ENCODE assay signal across 25 mouse cellular contexts in the genomic region with DNA sequence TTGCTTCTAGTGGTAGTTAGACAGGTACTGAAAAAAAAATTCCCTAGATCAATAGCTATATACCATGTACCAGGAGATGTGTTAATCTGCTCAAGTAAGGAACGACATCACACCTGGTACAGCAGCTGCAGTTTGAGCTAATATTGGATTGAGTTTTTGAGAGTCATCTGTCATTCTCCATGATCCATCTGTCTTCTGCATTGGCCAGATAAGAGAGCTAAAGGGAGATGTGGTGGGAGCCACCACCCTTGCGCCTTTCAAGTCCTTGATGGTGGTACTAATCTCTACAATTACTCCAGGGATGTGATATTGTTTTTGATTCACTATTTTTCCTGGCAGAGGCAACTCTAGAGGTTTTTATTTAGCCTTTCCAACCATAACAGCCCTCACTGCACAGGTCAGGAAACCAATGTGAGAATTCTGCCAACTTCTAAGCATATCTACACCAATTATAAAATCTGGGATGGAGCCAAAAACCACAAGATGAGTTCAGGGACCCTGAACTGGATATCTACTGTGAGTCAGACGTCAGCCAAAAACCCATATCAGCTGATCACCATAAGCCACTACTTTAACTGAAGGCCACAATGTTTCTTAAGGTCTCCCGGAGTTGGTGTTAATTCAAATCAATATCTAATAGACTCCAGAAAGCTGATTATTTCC. TPM values are rescaled to one million over a fixed set of nuclear protein-coding genes. Genes with fewer than 3 reads are reported as not detected.
DNase-seq lines count a peak whose midpoint lies in the region; ATAC-seq and TF ChIP-seq lines count a peak whose summit lies in the region.
"Had no signal": no experiment of that assay in that cellular context is flagged by ENCODE, and none has a peak within 500 bp of the region (broad histone marks: within the 10 kb centered on the region; RNA-seq: fewer than 3 reads in every experiment).

No protein-coding gene starts in this region.

- H3K79me2 ChIP-seq in myocyte (ENCODE audit: control insufficient read depth, insufficient read depth): no peaks in the 10 kb centered on the region

- ATAC-seq in Patski: peak; percentile 46
- ATAC-seq in liver, embryonic 12.5 days: peak; percentile 63
- no peak for ATAC-seq in hindbrain, embryonic 14.5 days (ENCODE audit: low FRiP score)
- ATAC-seq: activated CD4-positive, CD25-positive, alpha-beta regulatory T cell, adult 4 months; CD4-positive, CD25-positive, alpha-beta regulatory T cell, adult 4 months; hindbrain, embryonic 16.5 days had no signal

- WGBS in liver, embryonic 12.5 days (ENCODE audit: insufficient replicate concordance): 20% methylated on average over 4 of the region's 4 CpGs
- WGBS in hindbrain, embryonic 14.5 days: 84% methylated on average over 4 of the region's 4 CpGs

- no peak for TF ChIP-seq CTCF in Patski (IDR thresholded peaks at IDR 0.05)

- no peaks in the 10 kb centered on the region for H3K9me3 ChIP-seq in liver, embryonic 12.5 days (replicated peaks)
- no peaks in the 10 kb centered on the region for H3K9me3 ChIP-seq in hindbrain, embryonic 14.5 days (ENCODE audit: control insufficient read depth, low read length)
- H3K9me3 ChIP-seq: limb, embryonic 12.5 days; megakaryocyte, embryonic 14.5 days had no signal

- H3K27me3 ChIP-seq in Patski: no peaks in the 10 kb centered on the region
- peaks cover 12% of the 10 kb centered on the region; the same call in 1 of the 2 replicates for H3K27me3 ChIP-seq in liver, embryonic 12.5 days (replicated peaks)
- H3K27me3 ChIP-seq in myocyte (ENCODE audit: control insufficient read depth, insufficient read depth, insufficient read length): peaks cover 4% of the 10 kb centered on the region
- no peaks in the 10 kb centered on the region for H3K27me3 ChIP-seq in hindbrain, embryonic 14.5 days (ENCODE audit: control insufficient read depth, insufficient read depth, low read length)
- H3K27me3 ChIP-seq: limb, embryonic 12.5 days had no signal

- H3K4me1 ChIP-seq in liver, embryonic 12.5 days: peaks cover 17% of the 10 kb centered on the region
- no peaks in the 10 kb centered on the region for H3K4me1 ChIP-seq in hindbrain, embryonic 14.5 days (replicated peaks; ENCODE audit: control insufficient read depth, insufficient read depth, low read length)
- H3K4me1 ChIP-seq: limb, embryonic 12.5 days; megakaryocyte, embryonic 14.5 days had no signal

- H3K27ac ChIP-seq in liver, embryonic 12.5 days: no peak overlapping the region
- no peak overlapping the region for H3K27ac ChIP-seq in hindbrain, embryonic 14.5 days
- H3K27ac ChIP-seq: limb, embryonic 12.5 days had no signal

- DNase-seq in spleen, adult 12 weeks (ENCODE audit: low spot score): peak; percentile 0
- no peak for DNase-seq in spleen, adult 18-20 months
- peak; percentile 77 for DNase-seq in Patski (ENCODE audit: low read depth, low spot score)
- no peak for DNase-seq in hindbrain, embryonic 14.5 days (ENCODE audit: low spot score)
- no peak for DNase-seq in frontal cortex, postnatal 36 days (ENCODE audit: low spot score in 2 of 2)
- no peak for DNase-seq in kidney, adult 8-10 months
- DNase-seq: cerebellum, postnatal 10 days; gastrocnemius, postnatal 10 days; heart, postnatal 10 days; kidney, adult 11 months; kidney, postnatal 10 days; right cerebral cortex, adult 18-20 months had no signal

- CTCF ChIA-PET in Patski (lab: Charles Lee): interaction anchor here (0.8 to 1.5 kb wide), 8 partner anchors 10 to 268 kb away, joined by 3 to 7 read pairs (median 3); no protein-coding TSS in a partner anchor

- no peak overlapping the region for H3K4me2 ChIP-seq in liver, embryonic 12.5 days
- no peak overlapping the region for H3K4me2 ChIP-seq in myocyte (ENCODE audit: low read depth)
- H3K4me2 ChIP-seq in hindbrain, embryonic 14.5 days (replicated peaks): no peak overlapping the region
- H3K4me2 ChIP-seq: limb, embryonic 12.5 days had no signal

- in situ Hi-C loops in Patski (cut with MboI; ENCODE audit: low pct_unique_long_range_greater_than_20kb): no loop called here

- POLR2A ChIA-PET in Patski (lab: Charles Lee): no interaction called here

- no peak overlapping the region for H3ac ChIP-seq in myocyte (ENCODE audit: control insufficient read depth, insufficient read length)

- no peak overlapping the region for H3K9ac ChIP-seq in liver, embryonic 12.5 days
- no peak overlapping the region for H3K9ac ChIP-seq in hindbrain, embryonic 14.5 days
- H3K9ac ChIP-seq: limb, embryonic 12.5 days had no signal

- no peak overlapping the region for H3K4me3 ChIP-seq in liver, embryonic 12.5 days
- no peak overlapping the region for H3K4me3 ChIP-seq in myocyte
- H3K4me3 ChIP-seq in hindbrain, embryonic 14.5 days (replicated peaks; ENCODE audit: low read length): no peak overlapping the region
- H3K4me3 ChIP-seq: limb, embryonic 12.5 days; megakaryocyte, embryonic 14.5 days had no signal

- H3K36me3 ChIP-seq in liver, embryonic 12.5 days: no peaks in the 10 kb centered on the region
- no peaks in the 10 kb centered on the region for H3K36me3 ChIP-seq in myocyte (ENCODE audit: control insufficient read depth, insufficient read depth)
- no peaks in the 10 kb centered on the region for H3K36me3 ChIP-seq in hindbrain, embryonic 14.5 days (replicated peaks; ENCODE audit: control insufficient read depth, insufficient read depth)
- H3K36me3 ChIP-seq: limb, embryonic 12.5 days had no signal

- no peak for TF ChIP-seq POLR2A in myocyte (IDR thresholded peaks at IDR 0.05; ENCODE audit: insufficient read length, low read depth)

TF ChIP-seq in myocyte, 11 proteins besides CTCF, POLR2A, EP300 and RAD21:
- peak in 2 of 3 experiments; percentile 36 to 64 for TF ChIP-seq MYOD1 (IDR thresholded peaks at IDR 0.05; ENCODE audit: control insufficient read depth in 1 of 3, insufficient read length in 2 of 3, low read depth in 2 of 3)
- peak in 1 of 3 experiments; percentile 85 for TF ChIP-seq MYOG (IDR thresholded peaks at IDR 0.05; ENCODE audit: control insufficient read depth in 1 of 3, insufficient read depth in 1 of 3, insufficient read length in 2 of 3, low read depth in 2 of 3)
- no peak for TF ChIP-seq MAX (IDR thresholded peaks at IDR 0.05; ENCODE audit: low read depth)
- no peak for TF ChIP-seq E2F4 (IDR thresholded peaks at IDR 0.05; ENCODE audit: insufficient read depth)

RNA-seq across cellular contexts. Expression of gene Lrrc31, which starts 7.1 kb away (rescaled TPM):
- polyA plus RNA-seq in Patski (2021) (not detected), myocyte (2012; fragmentation: generic; extraction: Trizol) (not detected)
- polyA plus RNA-seq in liver, embryonic 12.5 days (2016; fragmentation: Nextera tagmentation; extraction: Ambion mirVana): not detected in 2 replicates
- not detected in 2 replicates for polyA plus RNA-seq in hindbrain, embryonic 14.5 days (2014; fragmentation: Nextera tagmentation; extraction: Ambion mirVana)
- polyA plus RNA-seq: activated CD4-positive, CD25-positive, alpha-beta regulatory T cell, adult 4 months; embryonic facial prominence, embryonic 11.5 days; limb, embryonic 12.5 days; midbrain, postnatal 0 days; neural tube, embryonic 11.5 days had no signal

RNA-seq across cellular contexts. Expression of gene Samd7, which starts 39.3 kb away (rescaled TPM):
- polyA plus RNA-seq in Patski (2021) (not detected), myocyte (2012; fragmentation: generic; extraction: Trizol) (not detected)
- polyA plus RNA-seq in liver, embryonic 12.5 days (2016; fragmentation: Nextera tagmentation; extraction: Ambion mirVana): 0.05 TPM in 1 of 2 replicates, not detected in the other
- not detected in 2 replicates for polyA plus RNA-seq in hindbrain, embryonic 14.5 days (2014; fragmentation: Nextera tagmentation; extraction: Ambion mirVana)
- polyA plus RNA-seq: CD4-positive, CD25-positive, alpha-beta regulatory T cell, adult 4 months; embryonic facial prominence, embryonic 11.5 days; limb, embryonic 12.5 days; lung, embryonic 16.5 days; neural tube, embryonic 11.5 days; small intestine, adult 2 months; stomach, embryonic 16.5 days had no signal

RNA-seq across cellular contexts. Expression of gene Lrrc34, which starts 59.1 kb away (rescaled TPM):
- polyA plus RNA-seq in Patski (2021) (0.08 TPM), myocyte (2012; fragmentation: generic; extraction: Trizol) (not detected)
- 0.13 and 0.38 TPM in 2 replicates for polyA plus RNA-seq in liver, embryonic 12.5 days (2016; fragmentation: Nextera tagmentation; extraction: Ambion mirVana)
- polyA plus RNA-seq in hindbrain, embryonic 14.5 days (2014; fragmentation: Nextera tagmentation; extraction: Ambion mirVana): 1.7 and 2.9 TPM in 2 replicates
- polyA plus RNA-seq: small intestine, adult 2 months had no signal

Comparison
In these comparisons a context has a peak if more than half of its experiments do, and no peak if none do; other contexts are left out.
1. DNase-seq: peak in spleen, adult 12 weeks (single experiment) and Patski (single experiment); none in spleen, adult 18-20 months (0 of 2), hindbrain, embryonic 14.5 days (single experiment), frontal cortex, postnatal 36 days (0 of 2) and kidney, adult 8-10 months (0 of 2).